Mouse (Mus musculus) spleen, postnatal 36 days (tissue): ENCODE results near the gene Gm10118.

ENCODE experiments used
- DNase-seq, 2 experiments: peaks; one replicate each; pipeline ENCODE4 v3.0.0; 2022; ENCODE audit warnings: low spot score in 2 of 2, mixed read lengths in 1 of 2

The Gm10118 gene

DNA sequence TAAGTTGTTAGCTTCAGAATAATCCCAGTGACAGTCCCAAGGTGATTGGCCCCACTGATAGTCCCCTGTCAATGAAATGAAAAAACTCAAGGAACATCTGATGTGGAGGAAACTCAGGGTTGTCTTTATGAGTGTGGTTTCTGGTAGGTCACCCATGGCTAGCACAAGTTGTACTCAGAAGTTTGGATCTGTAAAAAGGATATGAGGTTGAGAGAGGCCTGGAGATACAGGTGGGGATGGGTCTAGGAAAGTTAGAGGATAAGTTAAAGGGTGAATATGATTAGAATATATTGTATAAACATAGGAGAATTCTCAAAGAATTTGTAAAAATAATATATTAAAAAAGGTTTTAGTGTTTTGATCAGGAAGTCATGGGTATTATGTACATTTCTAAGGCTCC, at the start of gene Gm10118:
TSS of gene Gm10118 (minus strand) at position 101 of the 400 bp plus-strand sequence.
- no peak for DNase-seq

DNA sequence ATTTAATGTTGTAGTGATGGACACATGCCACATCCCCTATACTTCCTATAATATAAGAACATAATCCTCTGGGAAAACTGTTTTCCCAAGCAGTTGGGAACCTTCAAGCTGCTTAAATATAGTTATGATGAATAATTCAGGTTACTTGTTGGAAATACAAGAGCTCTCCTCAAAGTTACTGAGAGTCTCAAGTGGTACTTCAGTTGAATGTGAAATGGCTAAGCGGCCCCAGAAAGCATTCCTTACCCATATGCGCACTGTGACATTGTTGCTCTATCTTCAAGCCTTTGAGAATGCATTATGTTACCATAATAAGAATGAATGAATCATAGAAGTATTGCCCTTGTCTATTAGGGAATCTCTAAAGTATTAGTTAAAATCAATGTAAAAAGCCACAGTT, 45.1 kb upstream of the Gm10118 start:
- no peak for DNase-seq

DNA sequence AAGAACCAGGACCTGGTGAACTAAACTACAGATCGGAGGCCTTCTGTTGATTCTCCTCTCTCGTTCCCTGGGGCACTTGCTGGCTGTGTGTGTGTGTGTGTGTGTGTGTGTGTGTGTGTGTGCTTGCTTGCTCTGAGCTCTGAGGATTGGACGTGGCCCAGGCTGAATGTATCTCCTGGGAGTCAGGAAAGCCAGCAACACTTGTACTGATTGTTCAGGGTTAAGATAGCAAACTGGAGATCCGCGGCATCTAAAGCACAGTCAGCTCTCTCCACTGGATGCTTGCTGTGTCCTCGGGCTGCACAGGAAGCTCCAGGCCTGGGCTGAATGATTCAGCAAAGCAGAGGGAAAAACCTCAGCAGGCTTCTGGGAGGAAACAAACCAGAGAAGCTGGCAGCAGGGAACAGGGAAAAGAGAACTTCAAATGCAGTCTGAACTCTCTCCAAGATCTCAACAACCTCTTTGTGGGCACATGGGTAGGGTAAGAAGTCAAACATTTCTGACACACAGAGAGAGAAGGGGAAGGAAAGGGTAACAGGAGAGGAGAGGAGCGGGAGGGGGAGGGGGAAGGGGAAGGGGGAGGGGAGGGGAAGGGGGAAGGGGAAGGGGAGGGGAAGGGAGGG, 27.2 kb upstream of the Gm10118 start:
- DNase-seq, result no peak

DNA sequence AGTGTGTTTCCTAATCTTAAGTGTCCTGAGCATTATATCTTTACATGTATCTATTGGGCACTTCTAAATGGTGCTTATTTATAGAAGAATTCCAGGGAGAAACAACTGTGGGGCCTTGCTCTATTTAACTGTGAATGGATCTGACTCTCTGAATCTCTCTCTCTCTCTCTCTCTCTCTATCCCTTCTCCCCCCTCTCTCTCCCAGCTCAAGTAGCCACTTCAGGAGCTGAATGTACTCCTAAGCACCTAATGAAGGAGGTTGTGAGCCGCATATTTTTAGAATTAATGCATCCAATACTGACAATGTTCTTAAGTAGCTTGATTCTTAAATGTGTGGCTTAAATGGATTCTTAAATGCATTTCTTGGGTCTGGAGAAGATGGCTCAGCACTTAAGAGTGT, 24.2 kb upstream of the Gm10118 start:
- DNase-seq, result no peak

DNA sequence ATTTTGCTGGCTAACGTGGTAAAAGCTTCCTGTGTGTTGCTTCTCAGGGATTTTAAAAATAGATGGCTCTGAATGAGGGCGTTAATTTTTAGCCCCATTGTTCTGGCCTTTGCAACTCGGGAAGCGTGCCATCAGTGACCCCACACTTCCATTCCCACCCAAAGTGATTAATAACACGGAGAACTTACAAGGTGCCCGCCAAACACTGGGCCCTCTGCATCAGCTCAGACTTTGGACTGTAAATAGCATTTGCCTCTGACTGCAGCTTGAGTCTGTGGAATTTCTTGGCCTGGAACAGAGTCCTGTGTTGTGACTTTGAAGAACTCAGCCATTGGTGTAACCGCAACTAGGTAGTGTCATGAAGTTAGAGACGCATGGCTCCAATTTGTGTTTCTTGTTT, 23.6 kb upstream of the Gm10118 start:
- DNase-seq, result no peak

DNA sequence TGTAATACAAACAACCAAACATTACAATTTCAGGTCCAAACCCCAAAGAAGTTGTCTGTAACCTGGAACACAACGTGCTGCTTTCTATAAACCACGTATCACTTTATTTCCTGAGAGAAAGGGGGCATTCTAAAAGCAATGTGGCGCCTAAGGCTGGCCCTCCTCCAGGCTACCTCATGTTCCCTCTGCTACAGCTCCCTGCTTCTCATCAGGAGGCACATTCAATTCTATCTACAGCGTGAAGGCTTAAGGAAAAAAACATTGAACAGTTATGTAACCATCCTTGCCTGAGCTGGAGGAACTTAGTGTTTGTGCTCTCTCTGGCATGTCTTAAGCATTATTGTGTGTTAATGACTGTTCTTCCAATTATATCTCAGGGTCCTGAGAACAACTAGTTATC, 20.0 kb upstream of the Gm10118 start:
- DNase-seq, result no peak

DNA sequence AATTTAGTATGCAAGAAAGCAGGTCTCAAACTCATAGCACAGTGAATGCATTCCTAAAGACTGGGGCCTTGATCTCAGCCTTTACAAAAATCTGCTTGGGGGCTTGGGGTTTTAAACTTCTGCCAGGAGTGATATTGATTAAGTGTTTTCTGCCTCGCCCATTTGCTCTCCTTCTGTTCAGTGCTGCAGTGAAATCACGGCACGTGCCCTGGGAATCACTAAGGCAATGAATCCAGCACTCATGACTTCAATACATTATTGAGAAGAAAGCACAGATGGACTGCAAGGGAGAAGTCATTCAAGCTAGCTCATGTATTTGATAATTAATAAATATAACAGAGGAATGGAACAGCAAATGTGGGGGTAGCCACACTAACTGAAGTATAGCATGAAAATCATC, 18.3 kb upstream of the Gm10118 start:
- DNase-seq, result no peak

DNA sequence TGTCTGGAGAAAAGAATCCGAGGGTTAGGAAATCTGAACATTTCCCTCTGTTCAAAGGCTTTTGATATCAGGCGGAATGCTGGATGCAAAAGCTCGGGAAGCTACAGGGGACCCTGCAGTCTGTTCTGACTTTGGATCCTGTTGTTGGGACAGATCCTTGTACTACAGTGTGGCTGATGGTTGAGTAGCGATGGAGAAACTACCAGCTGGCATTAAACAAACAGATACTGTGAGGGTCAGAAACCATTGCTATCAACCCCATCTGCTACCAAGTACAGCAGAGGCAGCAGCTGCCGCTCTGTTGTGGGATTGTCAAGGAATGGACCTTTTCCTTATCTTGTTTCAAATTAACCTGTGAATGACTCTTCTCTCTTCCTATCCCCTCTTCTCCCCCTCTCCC, 6.7 kb upstream of the Gm10118 start:
- DNase-seq, result no peak

DNA sequence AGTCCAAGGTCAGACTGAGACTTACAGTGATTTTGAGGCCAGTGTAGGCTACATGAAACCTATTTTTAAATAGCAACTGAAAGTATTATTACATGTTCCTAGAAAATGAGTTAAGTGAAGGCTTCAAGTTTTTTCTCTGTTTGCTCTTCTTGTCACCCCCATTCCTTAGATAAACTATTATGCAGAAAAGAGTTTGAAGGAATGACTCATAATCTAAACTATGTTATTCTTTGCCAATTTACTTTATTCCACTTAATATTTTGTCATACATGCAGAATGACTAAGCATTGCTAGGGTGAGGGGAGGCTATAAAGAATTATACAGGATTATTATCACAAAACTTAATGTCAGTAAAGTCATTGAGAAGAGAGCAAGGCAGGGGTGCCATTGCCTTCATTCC, 18.4 kb downstream of the Gm10118 start:
- no peak for DNase-seq

DNA sequence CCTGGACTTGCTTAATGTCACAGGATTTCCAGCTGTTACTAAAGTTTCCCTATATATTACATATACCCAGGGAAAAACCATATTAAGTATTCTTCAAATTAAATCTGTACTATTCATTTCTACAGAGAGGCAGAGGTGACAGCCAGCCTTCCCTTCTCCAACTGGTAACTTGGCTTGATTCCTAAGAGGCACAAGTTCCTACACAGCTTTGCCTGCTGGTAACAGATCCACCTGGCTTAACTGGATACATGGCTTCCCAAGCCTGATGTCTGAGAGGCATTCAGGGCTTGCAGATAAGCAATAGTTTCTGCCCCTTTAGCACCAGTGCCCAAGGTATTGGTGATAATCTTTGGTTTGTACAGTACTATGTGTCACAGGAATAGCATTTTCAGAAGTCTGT, 27.3 kb downstream of the Gm10118 start:
- DNase-seq, result no peak

DNA sequence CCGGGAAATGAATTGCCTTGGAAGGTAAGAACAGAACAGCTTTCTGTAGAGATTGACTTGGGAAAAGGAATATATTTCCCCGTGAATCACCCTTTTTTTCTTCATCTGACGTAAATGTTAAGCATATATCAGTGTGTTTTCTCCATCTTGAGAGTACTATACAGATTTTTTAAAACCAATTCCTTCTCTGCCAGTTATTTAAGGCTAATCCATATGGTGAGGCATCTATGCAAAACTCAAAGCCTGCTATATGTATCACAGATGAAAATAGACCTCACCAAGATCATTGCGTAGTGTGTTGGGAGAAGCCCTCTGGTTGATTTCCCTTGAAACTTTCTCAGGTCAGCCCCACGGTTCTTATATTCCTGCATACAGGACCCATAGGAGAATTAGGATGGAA, 32.6 kb downstream of the Gm10118 start:
- no peak for DNase-seq

DNA sequence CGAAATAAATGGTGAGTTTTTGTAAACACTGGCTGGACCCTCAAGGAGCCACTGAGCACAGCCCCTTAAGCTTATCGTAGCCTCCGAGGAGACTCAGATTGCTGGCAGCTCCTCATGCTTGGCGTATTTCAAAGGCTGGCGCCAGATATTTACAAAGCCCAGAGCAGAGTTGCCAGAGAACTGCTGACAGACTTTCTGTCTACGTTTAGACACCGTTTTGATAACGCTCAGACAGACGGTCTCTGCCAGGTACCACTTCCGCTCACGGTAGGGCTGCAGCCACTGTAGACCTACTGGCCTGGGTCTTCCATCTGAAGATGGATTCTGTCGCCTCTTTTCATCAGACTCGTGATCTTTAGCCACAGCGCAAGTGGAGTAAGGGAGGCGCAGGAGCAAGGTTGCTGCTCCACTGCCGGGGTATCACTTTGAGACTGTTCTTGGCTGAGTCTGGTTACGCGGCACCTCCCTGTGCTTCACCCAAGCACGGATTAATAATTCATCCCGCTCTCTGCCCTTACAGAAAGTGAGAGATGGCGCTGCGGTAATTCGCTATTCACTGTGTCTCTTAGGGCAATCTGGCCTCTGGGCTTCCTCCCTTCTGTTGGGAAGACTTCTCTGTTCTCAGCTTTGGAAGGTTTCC, 40.7 kb downstream of the Gm10118 start:
- DNase-seq, result no peak

DNA sequence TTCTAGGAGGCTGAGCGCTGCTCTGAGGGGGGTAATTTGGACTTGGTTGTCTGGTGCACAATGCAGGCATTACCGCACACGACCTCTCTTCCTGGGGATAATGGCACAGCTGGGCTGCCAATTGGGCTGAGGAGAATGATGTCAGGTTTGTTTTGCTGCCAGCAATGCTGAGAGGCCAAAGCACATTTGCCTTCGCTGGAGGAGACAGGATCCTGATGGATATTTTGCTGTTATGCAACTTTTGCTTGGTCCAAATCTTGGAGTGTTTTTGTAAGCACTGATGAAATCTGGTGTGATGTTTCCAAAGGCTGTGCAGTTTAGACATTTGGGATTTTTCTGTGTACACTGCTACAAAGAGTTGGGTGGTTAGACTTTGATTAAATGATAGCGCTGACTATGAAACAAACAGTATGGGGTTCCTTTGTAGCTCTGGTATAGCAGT, 46.8 kb downstream of the Gm10118 start:
- no peak for DNase-seq
